1 mouse cellular context compared by ENCODE assay signal in the genomic region with DNA sequence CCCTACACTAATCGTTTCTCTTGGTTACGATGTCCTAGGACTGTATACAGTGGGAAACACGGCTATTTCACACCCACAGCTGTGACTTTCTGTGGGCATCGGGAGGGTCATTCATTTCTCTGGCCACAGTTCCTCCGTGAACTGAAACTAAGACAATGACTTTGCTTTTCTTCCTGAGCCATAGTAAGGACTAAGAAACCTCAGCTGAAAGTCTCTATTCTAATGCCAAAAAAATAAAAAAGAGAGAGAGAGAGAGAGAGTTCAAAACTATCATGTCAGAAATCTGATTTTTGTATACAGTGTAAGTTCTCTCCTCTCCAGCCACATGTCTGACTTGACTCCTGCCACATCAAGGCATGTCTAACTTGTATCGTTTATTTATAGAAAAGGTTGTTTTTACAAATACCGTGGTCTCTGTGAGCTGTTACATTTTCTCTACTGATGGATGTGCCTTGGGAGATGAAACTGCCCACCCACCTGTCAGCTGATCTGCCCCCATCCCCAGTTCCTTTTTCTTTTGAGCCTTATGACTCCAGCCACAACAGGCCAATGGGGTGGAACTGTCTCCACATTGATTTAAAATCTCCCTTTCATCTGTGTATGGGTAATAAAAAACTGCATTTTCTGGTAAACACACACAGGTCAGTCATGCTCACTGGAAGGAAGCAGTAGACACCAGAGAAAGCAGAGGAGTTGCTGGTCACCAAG.
A peak's percentile ranks its signal among the peaks of the same experiment; 100 is the strongest.
TF ChIP-seq lines count a peak whose summit lies in the region.

No protein-coding gene starts in this region.

TF ChIP-seq in CH12.LX, 34 proteins besides CTCF, POLR2A, EP300 and RAD21 (continued from another document):
- 0 out of 2 replicates have a peak, but pooled peaks have one; percentile 12 for TF ChIP-seq HCFC1 (IDR thresholded peaks at IDR 0.05; ENCODE audit: low read depth, low read length)
- TF ChIP-seq E2F4 (IDR thresholded peaks at IDR 0.05; ENCODE audit: insufficient replicate concordance, low read depth, low read length), result no peak
- peak; percentile 28; the same call in 1 of the 2 replicates for TF ChIP-seq ELF1 (IDR thresholded peaks at IDR 0.05; ENCODE audit: low read depth, low read length)
- TF ChIP-seq TCF12 (IDR thresholded peaks at IDR 0.05; ENCODE audit: low read depth, low read length), result peak; percentile 54; the same call in 1 of the 2 replicates
- TF ChIP-seq PAX5 (IDR thresholded peaks at IDR 0.05; ENCODE audit: low read length), result no peak
- peak; percentile 84 for TF ChIP-seq RCOR1 (conservative IDR thresholded peaks at IDR 0.05; ENCODE audit: low read depth, low read length)
- TF ChIP-seq POLR2AphosphoS2 (IDR thresholded peaks at IDR 0.05; ENCODE audit: low read depth, low read length), result no peak
TF ChIP-seq in CH12.LX: peak in this region for 17.
